Mouse (Mus musculus): ENCODE results near the gene Fgf22.

DNA sequence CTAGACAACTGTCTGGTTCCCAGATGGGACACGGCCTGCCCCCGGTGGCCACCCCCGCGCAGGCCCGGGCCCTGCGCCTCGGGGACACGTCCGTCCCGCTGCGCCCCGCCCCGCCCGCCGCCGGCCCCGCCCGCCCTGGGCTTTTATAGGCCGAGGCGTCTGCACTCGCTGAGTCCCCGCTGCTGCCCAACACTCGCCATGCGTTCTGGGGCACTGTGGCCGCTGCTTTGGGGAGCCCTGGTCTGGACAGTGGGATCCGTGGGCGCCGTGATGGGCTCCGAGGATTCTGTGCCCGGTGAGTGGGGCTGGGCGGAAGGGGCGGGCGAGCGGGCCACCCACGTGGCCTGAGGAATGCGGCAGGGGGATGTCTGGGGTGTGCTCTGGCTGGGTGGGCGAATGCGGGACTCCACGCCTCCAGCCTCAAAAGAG is 22.2 kb downstream of the Fgf22 start, which contains the start of gene Fstl3:
- TF ChIP-seq CTCF (conservative IDR thresholded peaks at IDR 0.05; ENCODE audit: insufficient read depth, insufficient read length, low read depth, low read length) (no peak), POLR2A (IDR thresholded peaks at IDR 0.05; ENCODE audit: low read depth, low read length) (no peak)

Data from kidney, adult 2 months (tissue).